Mouse (Mus musculus) forebrain, embryonic 11.5 days (tissue): ENCODE measurements around the gene B4galt1. TPM values are rescaled to one million over a fixed set of nuclear protein-coding genes. Genes with fewer than 3 reads are reported as not detected.
"Not testable (repeated sequence)": the region's sequence is repeated elsewhere in the genome, so short reads cannot be mapped to it uniquely, and the experiment has no call there.

Experiments
- ATAC-seq: fragments of 200-750 bp; cut with Nextera tagmentation; replicated peaks from 2 replicates; pipeline ENCODE4 v1.8.0; 2017; ENCODE audit warnings: moderate TSS enrichment; ENCODE audit not compliant: low FRiP score
- DNase-seq: peaks from one replicate; pipeline ENCODE4 v3.0.0-alpha.2; 2017; ENCODE audit warnings: low spot score
- H3K27ac ChIP-seq: fragments of 300-500 bp; sonication (generic); 2 replicates; pipeline ENCODE4 v1.5.1; 2014; ENCODE audit warnings: low read depth, low read length
- H3K27me3 ChIP-seq: fragments of 300-500 bp; sonication (generic); 2 replicates; pipeline ENCODE4 v1.6.1; 2014; ENCODE audit warnings: mild to moderate bottlenecking, low read length, mixed read lengths; ENCODE audit not compliant: control insufficient read depth, insufficient read depth
- H3K36me3 ChIP-seq: fragments of 300-500 bp; sonication (generic); 2 replicates; pipeline ENCODE4 v1.6.1; 2014; ENCODE audit warnings: mild to moderate bottlenecking, low read length, moderate library complexity, mixed read lengths; ENCODE audit not compliant: control insufficient read depth, insufficient read depth
- H3K4me1 ChIP-seq: fragments of 300-500 bp; sonication (generic); replicated peaks from 2 replicates; pipeline ENCODE4 v1.6.1; 2014; ENCODE audit warnings: low read length, mixed read lengths; ENCODE audit not compliant: control insufficient read depth, insufficient read depth
- H3K4me2 ChIP-seq: fragments of 300-500 bp; sonication (generic); 2 replicates; pipeline ENCODE4 v1.6.1; 2014; ENCODE audit warnings: low read depth, mild to moderate bottlenecking, low read length, moderate library complexity, mixed read lengths; ENCODE audit not compliant: severe bottlenecking
- H3K4me3 ChIP-seq: fragments of 300-500 bp; sonication (generic); 2 replicates; pipeline ENCODE4 v1.5.1; 2014; ENCODE audit warnings: low read depth, low read length
- H3K9ac ChIP-seq: fragments of 300-500 bp; sonication (generic); 2 replicates; pipeline ENCODE4 v1.6.1; 2014; ENCODE audit warnings: low read length
- H3K9me3 ChIP-seq: fragments of 300-500 bp; sonication (generic); 2 replicates; pipeline ENCODE4 v1.6.1; 2016; ENCODE audit warnings: low read length, mixed read lengths; ENCODE audit not compliant: control insufficient read depth
- WGBS: fragments of 180-500 bp; shearing (Covaris S2); extraction: QIAGEN DNeasy Blood & Tissue Kit; methylation state at CpG from one replicate; pipeline ENCODE4 v1.1.7; 2014; 5-methylcytosine and 5-hydroxymethylcytosine counted together
- polyA plus RNA-seq: library from polyadenylated mRNA; unstranded; fragments of >200 nt; fragmentation: Nextera tagmentation; extraction: Ambion mirVana; gene quantifications from 2 replicates; pipeline ENCODE4 v1.2.1, GENCODE M21; 2014

The B4galt1 gene
- polyA plus RNA-seq, 1 experiment from 2014 or later = 19.3 TPM

DNA sequence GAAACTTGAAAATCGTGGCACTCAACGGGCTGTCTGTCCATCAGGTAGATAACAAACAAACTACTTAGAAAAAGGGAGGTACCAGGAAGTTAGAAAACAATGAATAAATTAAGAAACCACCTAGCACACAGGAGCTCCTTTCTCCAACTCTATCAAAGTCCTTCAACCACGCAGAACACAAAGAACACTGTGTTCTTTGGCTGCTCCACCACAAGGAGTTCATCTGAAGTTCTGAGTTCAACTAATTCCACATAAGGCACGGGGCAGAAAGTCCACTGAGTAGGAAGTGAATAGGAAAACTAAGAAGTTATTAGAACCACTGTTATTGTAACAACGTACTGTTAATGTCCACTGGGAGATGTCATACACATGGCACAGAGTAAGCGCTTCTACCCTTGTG lies 39.4 kb downstream of the B4galt1 start:
- no peak overlapping the region for H3K4me3 ChIP-seq
- ATAC-seq (no peak), DNase-seq (no peak)
- no peaks in the 10 kb centered on the region; the same call in 1 of the 2 replicates for H3K4me1 ChIP-seq
- no peak overlapping the region for H3K27ac ChIP-seq
- H3K4me2 ChIP-seq = no peak overlapping the region
- H3K36me3 ChIP-seq = no peaks in the 10 kb centered on the region
- H3K27me3 ChIP-seq = no peaks in the 10 kb centered on the region
- H3K9ac ChIP-seq = no peak overlapping the region
- 86% methylated on average over 6 of the region's 6 CpGs for WGBS
- no peaks in the 10 kb centered on the region for H3K9me3 ChIP-seq

DNA sequence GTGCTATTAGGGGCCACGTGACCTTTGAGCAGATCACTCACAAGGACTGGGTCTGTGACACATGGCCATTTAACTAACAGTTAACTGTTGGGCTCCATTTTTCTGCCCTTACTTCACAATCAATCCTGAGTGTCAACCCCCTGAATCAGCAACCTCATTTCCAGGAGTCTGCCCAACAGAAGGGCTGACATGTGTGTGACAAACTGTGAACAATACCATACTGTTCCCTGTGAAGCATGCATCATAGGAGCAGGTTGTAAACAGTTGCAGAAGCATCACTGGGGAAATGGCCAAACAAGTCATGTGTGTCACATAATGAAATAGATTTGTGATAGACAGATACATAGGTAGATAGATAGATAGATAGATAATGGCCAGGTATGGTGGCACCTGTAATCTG lies 40.9 kb downstream of the B4galt1 start:
- no peak overlapping the region for H3K4me3 ChIP-seq
- no peaks in the 10 kb centered on the region for H3K36me3 ChIP-seq
- H3K4me1 ChIP-seq = no peaks in the 10 kb centered on the region; the same call in 1 of the 2 replicates
- no peaks in the 10 kb centered on the region for H3K9me3 ChIP-seq
- ATAC-seq (no peak), DNase-seq (no peak)
- H3K9ac ChIP-seq = no peak overlapping the region
- H3K27me3 ChIP-seq = no peaks in the 10 kb centered on the region
- WGBS = 96% methylated on average over 1 of the region's 1 CpGs
- no peak overlapping the region for H3K27ac ChIP-seq
- no peak overlapping the region for H3K4me2 ChIP-seq

GRCm38 (mm10) chr4:40810481-40810880 lies 43.3 kb downstream of the B4galt1 start:
- Histone ChIP-seq H3K4me2 (no peak overlapping the region), H3K4me3 (no peak overlapping the region)

DNA sequence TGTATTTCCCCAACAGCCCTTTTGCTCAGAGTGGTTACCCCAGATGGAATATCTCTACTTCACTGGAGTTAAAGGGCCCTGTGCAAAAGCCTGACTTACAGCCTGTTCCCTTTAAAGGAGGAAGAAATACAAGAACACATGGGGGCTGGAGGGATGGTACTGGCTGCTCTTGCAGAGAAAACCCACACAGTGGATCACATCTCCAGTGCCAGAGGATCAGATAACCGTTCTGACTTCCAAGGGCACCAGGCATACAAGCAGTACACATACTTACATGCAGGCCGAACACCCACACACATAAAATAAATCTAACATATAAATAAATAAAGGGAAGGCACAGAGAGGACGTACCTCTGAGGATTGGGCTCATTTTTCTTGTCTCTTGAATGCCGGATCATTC lies 46.4 kb downstream of the B4galt1 start:
- no peaks in the 10 kb centered on the region for H3K9me3 ChIP-seq
- ATAC-seq = no peak
- peaks cover 9% of the 10 kb centered on the region; the same call in 1 of the 2 replicates for H3K36me3 ChIP-seq
- DNase-seq = no peak
- no peak overlapping the region for H3K4me2 ChIP-seq
- no peaks in the 10 kb centered on the region for H3K4me1 ChIP-seq
- H3K27me3 ChIP-seq = no peaks in the 10 kb centered on the region
- no peak overlapping the region for H3K4me3 ChIP-seq
- H3K27ac ChIP-seq = no peak overlapping the region
- H3K9ac ChIP-seq = no peak overlapping the region
- 93% methylated on average over 4 of the region's 4 CpGs for WGBS

More at GRCm38 (mm10) chr4:40810481-40810880, 43.3 kb downstream of the B4galt1 start:
- DNase-seq = no peak
- Histone ChIP-seq H3K27ac (no peak overlapping the region), H3K9ac (no peak overlapping the region), H3K4me1 (no peaks in the 10 kb centered on the region), H3K36me3 (peaks cover 9% of the 10 kb centered on the region; the same call in 1 of the 2 replicates), H3K9me3 (no peaks in the 10 kb centered on the region), H3K27me3 (no peaks in the 10 kb centered on the region)
- 93% methylated on average over 5 of the region's 5 CpGs for WGBS
- no peak for ATAC-seq

GRCm38 (mm10) chr4:40805401-40805800 lies 48.4 kb downstream of the B4galt1 start:
- no peaks in the 10 kb centered on the region for H3K9me3 ChIP-seq
- no peaks in the 10 kb centered on the region for H3K27me3 ChIP-seq
- 83% methylated on average over 8 of the region's 8 CpGs for WGBS
- no peak overlapping the region for H3K9ac ChIP-seq
- DNase-seq (no peak), ATAC-seq (no peak)
- H3K4me1 ChIP-seq = no peaks in the 10 kb centered on the region
- H3K4me3 ChIP-seq = no peak overlapping the region
- H3K27ac ChIP-seq = no peak overlapping the region
- H3K4me2 ChIP-seq = no peak overlapping the region
- peaks cover 9% of the 10 kb centered on the region; the same call in 1 of the 2 replicates for H3K36me3 ChIP-seq

- DNase-seq (no peak), ATAC-seq (no peak)
- 89% methylated on average over 3 of the region's 3 CpGs for whole genome bisulfite sequencing
- no peaks in the 10 kb centered on the region for H3K9me3 ChIP-seq
- no peaks in the 10 kb centered on the region for H3K4me1 ChIP-seq
- H3K9ac ChIP-seq = no peak overlapping the region
- no peaks in the 10 kb centered on the region for H3K27me3 ChIP-seq
- H3K36me3 ChIP-seq = peaks cover 9% of the 10 kb centered on the region; the same call in 1 of the 2 replicates
- H3K4me2 ChIP-seq = no peak overlapping the region
- H3K4me3 ChIP-seq = no peak overlapping the region
- H3K27ac ChIP-seq = no peak overlapping the region
These were observed 51.0 kb downstream of the B4galt1 start for GRCm38 (mm10) chr4:40802787-40803186.

- no peak overlapping the region for H3K9ac ChIP-seq
- H3K27me3 ChIP-seq = no peaks in the 10 kb centered on the region
- no peak overlapping the region for H3K4me2 ChIP-seq
- 91% methylated on average over 4 of the region's 4 CpGs for WGBS
- H3K9me3 ChIP-seq = no peaks in the 10 kb centered on the region
- DNase-seq (no peak), ATAC-seq (no peak)
- H3K36me3 ChIP-seq = peaks cover 3% of the 10 kb centered on the region; the same call in 1 of the 2 replicates
- H3K4me3 ChIP-seq = no peak overlapping the region
- no peak overlapping the region for H3K27ac ChIP-seq
- no peaks in the 10 kb centered on the region for H3K4me1 ChIP-seq
These were observed 51.9 kb downstream of the B4galt1 start for GRCm38 (mm10) chr4:40801908-40802307.

- Histone ChIP-seq H3K4me3 (no peak overlapping the region), H3K9me3 (no peaks in the 10 kb centered on the region), H3K9ac (no peak overlapping the region), H3K27ac (no peak overlapping the region), H3K27me3 (no peaks in the 10 kb centered on the region), H3K36me3 (no peaks in the 10 kb centered on the region), H3K4me1 (no peaks in the 10 kb centered on the region), H3K4me2 (no peak overlapping the region)
- DNase-seq = no peak
- ATAC-seq = no peak
- WGBS = 83% methylated on average over 3 of the region's 3 CpGs
These were observed 52.9 kb downstream of the B4galt1 start for GRCm38 (mm10) chr4:40800873-40801272.

- H3K27ac ChIP-seq, ATAC-seq, H3K9ac ChIP-seq, H3K4me2 ChIP-seq, H3K27me3 ChIP-seq, H3K36me3 ChIP-seq, DNase-seq, H3K4me1 ChIP-seq, H3K9me3 ChIP-seq, H3K4me3 ChIP-seq: not testable (repeated sequence)
- 83% methylated on average over 1 of the region's 2 CpGs for WGBS
These were observed 54.8 kb downstream of the B4galt1 start for GRCm38 (mm10) chr4:40798833-40799555.
